Mouse (Mus musculus) c-Kit-negative CD71-positive TER-119-positive erythroid progenitor cells, embryonic 14.5 days (primary cell): ENCODE measurements at regions not wholly inside any gene's neighbourhood (a gene's known extent, or its start where the extent isn't known, plus 50 kb on each side); places are given as distances from the start of the nearest gene placed in this dataset.

Experiments used
- DNase-seq: peaks from one replicate; pipeline ENCODE4 v3.0.0-alpha.2; 2013; ENCODE audit warnings: low read depth, low spot score

- no peak for DNase-seq
These were observed 233.8 kb upstream of the Zmiz1 start for GRCm38 (mm10) chr14:25225214-25225613.

- DNase-seq: no peak
These were observed 232.7 kb upstream of the Zmiz1 start for GRCm38 (mm10) chr14:25226155-25226839.

GRCm38 (mm10) chr14:25226840-25227506 lies 232.0 kb upstream of the Zmiz1 start:
- no peak for DNase-seq

- no peak for DNase-seq
These were observed 230.5 kb upstream of the Zmiz1 start for GRCm38 (mm10) chr14:25228321-25229047.

- DNase-seq: no peak
These were observed 229.4 kb upstream of the Zmiz1 start for GRCm38 (mm10) chr14:25229569-25229968.

- no peak for DNase-seq
These were observed 227.1 kb upstream of the Zmiz1 start for GRCm38 (mm10) chr14:25231881-25232280.

- DNase-seq: no peak
These were observed 222.5 kb upstream of the Zmiz1 start for GRCm38 (mm10) chr14:25236421-25236973.

GRCm38 (mm10) chr14:25239335-25239960 lies 219.5 kb upstream of the Zmiz1 start:
- no peak for DNase-seq

GRCm38 (mm10) chr14:25242753-25243152 lies 216.2 kb upstream of the Zmiz1 start:
- DNase-seq: no peak

GRCm38 (mm10) chr14:25243289-25243688 lies 215.7 kb upstream of the Zmiz1 start:
- no peak for DNase-seq

- DNase-seq: no peak
These were observed 215.3 kb upstream of the Zmiz1 start for GRCm38 (mm10) chr14:25243698-25244097.

GRCm38 (mm10) chr14:25244841-25245240 lies 214.1 kb upstream of the Zmiz1 start:
- no peak for DNase-seq

- no peak for DNase-seq
These were observed 213.3 kb upstream of the Zmiz1 start for GRCm38 (mm10) chr14:25245691-25246090.

GRCm38 (mm10) chr14:25248941-25249340 lies 210.0 kb upstream of the Zmiz1 start:
- no peak for DNase-seq

GRCm38 (mm10) chr14:25253016-25253850 lies 205.8 kb upstream of the Zmiz1 start:
- DNase-seq: no peak

- no peak for DNase-seq
These were observed 195.9 kb upstream of the Zmiz1 start for GRCm38 (mm10) chr14:25263121-25263520.

- DNase-seq: no peak
These were observed 192.1 kb upstream of the Zmiz1 start for GRCm38 (mm10) chr14:25266846-25267245.

GRCm38 (mm10) chr14:25268090-25268631 lies 190.8 kb upstream of the Zmiz1 start:
- DNase-seq: no peak

GRCm38 (mm10) chr14:25270227-25270876 lies 188.6 kb upstream of the Zmiz1 start:
- no peak for DNase-seq
